Mouse (Mus musculus) stomach, embryonic 16.5 days (tissue): ENCODE measurements around the gene Rpl13a. TPM values are rescaled to one million over a fixed set of nuclear protein-coding genes. Genes with fewer than 3 reads are reported as not detected.

Experiments
- ATAC-seq: fragments of 200-750 bp; cut with Nextera tagmentation; 2 replicates; pipeline ENCODE4 v1.8.0; 2017; ENCODE audit warnings: moderate number of reproducible peaks, moderate TSS enrichment; ENCODE audit not compliant: insufficient read depth, low FRiP score
- H3K27ac ChIP-seq: fragments of 300-500 bp; sonication (generic); 2 replicates; pipeline ENCODE4 v1.5.1; 2014; ENCODE audit warnings: low read length
- H3K27me3 ChIP-seq: fragments of 300-500 bp; sonication (generic); 2 replicates; pipeline ENCODE4 v1.6.1; 2014; ENCODE audit warnings: low read length, control low read depth, mixed read lengths; ENCODE audit not compliant: control insufficient read depth, insufficient read depth
- H3K36me3 ChIP-seq: fragments of 300-500 bp; sonication (generic); 2 replicates; pipeline ENCODE4 v1.6.1; 2014; ENCODE audit warnings: low read length; ENCODE audit not compliant: control insufficient read depth, insufficient read depth
- H3K4me1 ChIP-seq: fragments of 300-500 bp; sonication (generic); 2 replicates; pipeline ENCODE4 v1.6.1; 2014; ENCODE audit warnings: low read length, control low read depth, mixed read lengths; ENCODE audit not compliant: control insufficient read depth, insufficient read depth
- H3K4me2 ChIP-seq: fragments of 300-500 bp; sonication (generic); 2 replicates; pipeline ENCODE4 v1.6.1; 2014; ENCODE audit warnings: low read depth, low read length, mixed read lengths
- H3K4me3 ChIP-seq: fragments of 300-500 bp; sonication (generic); replicated peaks from 2 replicates; pipeline ENCODE4 v1.5.1; 2014; ENCODE audit warnings: mild to moderate bottlenecking, low read length
- H3K9ac ChIP-seq: fragments of 300-500 bp; sonication (generic); 2 replicates; pipeline ENCODE4 v1.6.1; 2014; ENCODE audit warnings: low read length
- H3K9me3 ChIP-seq: fragments of 300-500 bp; sonication (generic); replicated peaks from 2 replicates; pipeline ENCODE4 v1.6.1; 2016; ENCODE audit warnings: low read length, control low read depth; ENCODE audit not compliant: control insufficient read depth
- whole genome bisulfite sequencing: fragments of 180-500 bp; shearing (Covaris S2); extraction: QIAGEN DNeasy Blood & Tissue Kit; methylation state at CpG from one replicate; pipeline ENCODE4 v1.1.7; 2014; 5-methylcytosine and 5-hydroxymethylcytosine counted together
- polyA plus RNA-seq: library from polyadenylated mRNA; unstranded; fragments of >200 nt; fragmentation: Nextera tagmentation; extraction: Ambion mirVana; gene quantifications from 2 replicates; pipeline ENCODE4 v1.2.1, GENCODE M21; 2015

The Rpl13a gene
- polyA plus RNA-seq, 1 experiment from 2014 or later = 1,332 TPM

DNA sequence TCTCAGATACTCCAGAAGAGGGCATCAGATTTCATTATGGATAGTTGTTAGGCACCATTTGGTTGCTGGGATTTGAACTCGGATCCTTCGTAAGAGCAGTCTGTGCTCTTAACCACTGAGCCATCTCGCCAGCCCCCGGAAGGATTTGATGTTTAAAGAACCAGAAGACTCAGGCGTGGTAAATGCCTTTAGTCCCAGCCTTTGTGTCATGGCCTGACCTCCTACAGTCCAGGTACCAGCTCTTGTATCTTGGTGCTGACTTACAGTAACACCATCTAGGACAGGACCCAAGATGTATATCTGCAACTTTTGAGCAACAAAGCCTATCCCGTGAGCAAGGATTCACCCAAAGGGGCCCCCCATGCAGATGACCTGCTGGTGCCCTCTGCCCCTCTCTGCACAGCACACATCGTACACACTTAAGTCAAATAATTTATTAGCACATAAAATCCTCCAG, 3.4 kb downstream of the Rpl13a start:
- WGBS = 25% methylated on average over 7 of the region's 7 CpGs
- Histone ChIP-seq H3K36me3 (peaks cover 27% of the 10 kb centered on the region), H3K9me3 (no peaks in the 10 kb centered on the region), H3K4me2 (peak overlapping the region; percentile 49; the same call in 1 of the 2 replicates), H3K4me1 (peaks cover 44% of the 10 kb centered on the region), H3K4me3 (0 out of 2 replicates have a peak overlapping the region, but pooled peaks have one; percentile 1), H3K27ac (peak overlapping the region; percentile 68), H3K27me3 (no peaks in the 10 kb centered on the region), H3K9ac (no peak overlapping the region; the same call in 1 of the 2 replicates)
- ATAC-seq = no peak

DNA sequence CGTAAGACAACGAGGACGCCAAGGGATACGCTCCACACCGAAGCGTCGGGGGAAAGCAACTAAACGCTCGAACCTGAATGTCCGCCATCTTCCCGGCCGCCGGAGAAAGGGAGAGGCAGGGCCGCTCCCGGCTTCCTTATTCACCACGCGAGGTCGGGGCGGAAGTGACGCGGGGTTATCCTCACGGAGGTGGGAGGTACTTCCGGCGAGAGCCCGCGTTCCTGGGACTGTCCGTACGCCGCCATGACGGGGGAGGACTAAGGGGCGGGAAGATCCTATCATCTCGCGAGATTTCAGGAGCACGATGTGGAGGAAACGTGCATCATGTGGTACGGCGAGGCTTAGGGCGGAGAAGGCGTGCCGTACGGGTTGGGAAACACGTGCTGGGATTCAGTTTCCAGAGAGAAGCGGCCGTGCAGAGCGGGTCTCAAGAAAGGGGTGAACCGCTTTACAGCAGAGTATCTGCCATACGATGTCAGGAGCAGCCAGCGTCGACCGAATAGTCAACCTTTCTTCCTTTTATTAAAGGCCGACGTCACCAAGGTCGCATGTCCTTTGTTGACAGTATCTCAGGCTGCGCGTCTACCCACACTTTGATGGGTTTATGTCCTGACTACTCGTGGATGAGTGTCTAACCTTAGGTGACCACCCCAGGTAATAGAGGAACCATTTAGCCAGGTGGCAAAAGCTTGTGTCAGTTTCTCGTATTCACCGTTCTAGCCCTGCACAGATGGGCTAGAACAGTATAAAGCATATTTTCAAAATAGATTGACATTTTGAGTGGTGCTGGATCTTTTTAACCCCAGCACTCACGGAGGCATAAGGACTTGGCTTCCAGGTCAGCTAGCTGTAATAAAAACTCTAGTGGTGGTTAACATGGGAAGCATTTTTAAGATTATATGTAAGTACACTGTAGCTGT, 4.1 kb downstream of the Rpl13a start, which contains the start of gene Rps11:
Rps11 (minus strand) TSS at position 216 of the 920 bp plus-strand sequence.
- H3K9ac ChIP-seq = peak within 1 kb of the TSS; percentile 88
- ATAC-seq = peak; percentile 84
- WGBS = under 1% methylated on average over 59 of the region's 59 CpGs
- peak within 1 kb of the TSS; percentile 69 for H3K4me3 ChIP-seq
- H3K36me3 ChIP-seq = peaks cover 27% of the 10 kb centered on the region
- peak within 1 kb of the TSS; percentile 76 for H3K4me2 ChIP-seq
- no peaks in the 10 kb centered on the region for H3K9me3 ChIP-seq
- H3K4me1 ChIP-seq = peaks cover 41% of the 10 kb centered on the region
- H3K27me3 ChIP-seq = no peaks in the 10 kb centered on the region
- peak within 1 kb of the TSS; percentile 82 for H3K27ac ChIP-seq

DNA sequence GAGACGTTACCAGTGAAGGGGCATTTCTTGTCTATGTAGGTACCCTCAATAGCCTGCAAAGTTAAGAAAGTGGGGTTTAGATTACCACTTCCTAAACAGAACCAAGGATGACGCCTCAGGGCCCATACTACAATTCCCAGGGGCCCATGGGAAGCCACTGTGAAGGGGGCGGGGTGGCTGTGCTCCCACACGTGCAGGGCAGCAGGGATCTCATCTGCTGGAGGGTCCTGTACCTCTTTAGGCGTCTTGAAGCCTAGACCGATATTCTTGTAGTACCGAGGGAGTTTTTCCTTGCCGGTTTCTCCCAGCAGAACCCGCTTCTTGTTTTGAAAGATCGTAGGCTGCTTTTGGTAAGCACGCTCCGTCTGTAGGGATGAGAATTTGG, 5.4 kb downstream of the Rpl13a start:
- Histone ChIP-seq H3K27ac (peak overlapping the region; percentile 66; the same call in 1 of the 2 replicates), H3K36me3 (peaks cover 27% of the 10 kb centered on the region), H3K4me1 (peaks cover 39% of the 10 kb centered on the region)

DNA sequence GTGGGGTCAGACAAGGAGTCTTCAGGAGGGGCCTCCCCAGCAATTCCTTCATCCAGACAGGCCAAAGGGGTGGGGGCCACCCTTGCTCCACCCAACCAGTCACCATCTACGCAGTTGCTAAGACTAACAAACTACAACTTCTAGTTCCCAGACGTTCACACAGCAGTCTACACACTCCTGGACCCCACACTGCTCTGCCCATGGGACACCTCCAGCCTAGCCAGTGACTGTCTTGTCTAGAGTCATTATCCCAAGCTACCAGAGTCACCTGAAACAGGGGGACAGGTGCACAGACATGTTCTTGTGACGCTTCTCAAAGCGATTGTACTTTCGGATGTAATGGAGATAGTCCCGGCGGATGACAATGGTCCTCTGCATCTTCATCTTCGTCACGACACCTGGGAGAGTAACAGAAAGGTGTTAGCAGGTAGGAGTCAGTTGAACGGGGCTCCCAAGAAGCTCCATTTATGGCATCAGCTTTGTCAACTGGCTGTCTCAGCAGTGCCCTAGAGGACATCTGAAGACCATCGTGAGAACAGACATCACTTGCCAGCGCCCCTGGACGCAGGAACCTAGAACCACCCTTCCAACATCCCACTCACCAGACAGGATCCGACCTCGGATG, 5.9 kb downstream of the Rpl13a start:
- no peak overlapping the region for H3K27ac ChIP-seq
- no peak for ATAC-seq

More for the DNA sequence above, 5.4 kb downstream of the Rpl13a start:
- no peak for ATAC-seq
- H3K9ac ChIP-seq = peak overlapping the region; percentile 88
- WGBS = 13% methylated on average over 12 of the region's 12 CpGs
- peak overlapping the region; percentile 69 for H3K4me3 ChIP-seq
- H3K9me3 ChIP-seq = no peaks in the 10 kb centered on the region
- H3K4me2 ChIP-seq = peak overlapping the region; percentile 76
- no peaks in the 10 kb centered on the region for H3K27me3 ChIP-seq

DNA sequence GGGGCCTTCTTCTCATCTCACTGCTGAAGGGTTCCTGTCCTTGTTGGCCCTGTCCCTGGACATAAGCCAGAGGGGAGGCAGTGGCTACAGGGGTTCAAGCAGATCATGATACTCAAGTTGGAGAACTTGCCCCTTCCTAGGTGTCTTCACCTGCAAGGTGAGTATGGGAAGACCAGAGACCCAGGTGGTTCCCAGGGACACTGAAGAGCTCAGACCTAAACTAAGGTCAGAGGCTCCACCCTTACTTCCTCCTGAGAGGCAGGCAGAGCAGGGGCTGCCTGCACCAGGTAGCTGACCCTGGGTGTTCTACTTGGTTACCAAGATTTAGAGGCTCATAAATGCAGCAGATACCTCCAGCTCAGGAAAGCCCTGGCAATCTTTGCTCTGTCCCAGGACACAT, 6.6 kb downstream of the Rpl13a start:
- H3K27me3 ChIP-seq = no peaks in the 10 kb centered on the region
- peak overlapping the region; percentile 27; the same call in 1 of the 2 replicates for H3K27ac ChIP-seq
- peaks cover 24% of the 10 kb centered on the region for H3K36me3 ChIP-seq
- no peak overlapping the region for H3K4me2 ChIP-seq
- H3K9ac ChIP-seq = peak overlapping the region; percentile 58
- H3K9me3 ChIP-seq = no peaks in the 10 kb centered on the region
- ATAC-seq = no peak
- peaks cover 38% of the 10 kb centered on the region for H3K4me1 ChIP-seq
- H3K4me3 ChIP-seq = no peak overlapping the region

More for the DNA sequence above, 5.9 kb downstream of the Rpl13a start:
- H3K4me3 ChIP-seq = peak overlapping the region; percentile 69
- H3K4me2 ChIP-seq = peak overlapping the region; percentile 76
- H3K9me3 ChIP-seq = no peaks in the 10 kb centered on the region
- peak overlapping the region; percentile 88; the same call in 1 of the 2 replicates for H3K9ac ChIP-seq
- H3K4me1 ChIP-seq = peaks cover 39% of the 10 kb centered on the region
- WGBS = 77% methylated on average over 15 of the region's 15 CpGs
- H3K36me3 ChIP-seq = peaks cover 27% of the 10 kb centered on the region
- H3K27me3 ChIP-seq = no peaks in the 10 kb centered on the region

DNA sequence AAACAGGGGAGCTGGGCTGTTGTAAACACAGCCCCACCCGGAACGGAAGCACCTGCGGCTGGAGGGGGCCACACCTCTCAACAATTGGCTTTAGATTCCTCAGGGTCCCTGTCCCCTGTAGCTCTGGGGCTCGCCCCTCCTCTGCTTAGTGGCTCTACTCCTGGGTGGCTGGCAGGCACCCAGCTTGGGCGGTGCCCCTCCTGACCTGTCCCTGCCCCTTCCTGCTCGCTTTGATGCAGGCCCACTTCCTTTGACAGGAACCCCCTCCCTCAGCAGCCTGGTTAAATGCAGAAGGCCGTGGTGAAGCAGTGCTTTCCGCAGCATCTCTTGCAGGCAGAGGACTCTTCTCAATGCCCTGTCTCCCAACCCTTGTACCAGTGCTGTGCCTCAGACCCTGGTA, 7.2 kb downstream of the Rpl13a start:
- no peak for ATAC-seq
- Histone ChIP-seq H3K4me3 (no peak overlapping the region), H3K27ac (no peak overlapping the region), H3K4me2 (no peak overlapping the region), H3K4me1 (peaks cover 33% of the 10 kb centered on the region), H3K9ac (peak overlapping the region; percentile 43), H3K36me3 (peaks cover 19% of the 10 kb centered on the region), H3K27me3 (no peaks in the 10 kb centered on the region), H3K9me3 (no peaks in the 10 kb centered on the region)
- 42% methylated on average over 8 of the region's 8 CpGs for WGBS

DNA sequence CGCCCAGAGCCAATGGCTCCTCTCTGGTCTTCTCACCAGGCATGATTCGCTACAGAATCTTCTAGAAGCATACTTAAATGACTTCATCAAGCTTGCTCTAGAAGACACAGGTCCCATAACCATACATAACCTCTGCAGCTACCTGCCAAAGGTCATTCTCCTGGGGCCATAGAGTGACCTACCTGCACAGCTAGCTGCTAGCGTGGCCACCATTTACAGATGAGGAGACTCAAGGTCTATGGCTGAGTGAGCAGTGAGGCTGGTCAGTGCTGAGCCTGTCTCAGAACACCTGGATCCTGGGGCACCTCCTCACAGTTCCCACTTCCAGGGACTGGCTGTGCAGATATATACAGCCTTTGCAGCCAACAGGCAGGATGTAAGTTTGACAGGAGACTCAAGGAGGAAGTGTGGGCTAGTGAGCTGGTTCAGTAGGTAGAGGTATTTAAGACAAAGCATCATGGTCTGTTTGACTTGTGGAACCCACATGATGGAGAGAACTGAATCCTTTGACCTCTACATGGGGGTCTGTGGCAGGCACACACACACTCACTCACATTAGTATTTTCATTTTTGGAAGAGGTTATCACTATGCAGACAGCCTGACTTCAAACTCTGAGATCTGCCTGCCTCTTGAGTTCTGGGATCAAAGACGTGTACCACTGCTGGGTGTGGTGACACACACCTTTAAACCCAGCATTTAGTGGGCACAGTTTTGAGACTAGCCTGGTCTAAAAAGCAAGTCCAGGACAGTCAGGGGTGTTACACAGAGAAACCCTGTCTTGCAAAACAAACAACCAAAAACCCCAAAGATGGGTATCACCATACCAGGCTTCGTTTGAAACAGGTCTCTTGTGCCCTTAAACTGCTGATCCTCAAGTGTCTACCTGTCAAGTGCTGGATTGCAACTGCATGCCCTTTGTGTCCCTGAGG, 8.5 kb downstream of the Rpl13a start:
- H3K9me3 ChIP-seq = no peaks in the 10 kb centered on the region
- no peak overlapping the region for H3K27ac ChIP-seq
- no peak for ATAC-seq
- H3K4me3 ChIP-seq = no peak overlapping the region
- H3K36me3 ChIP-seq = peaks cover 12% of the 10 kb centered on the region
- H3K27me3 ChIP-seq = no peaks in the 10 kb centered on the region
- H3K4me2 ChIP-seq = no peak overlapping the region
- H3K4me1 ChIP-seq = peaks cover 26% of the 10 kb centered on the region
- no peak overlapping the region for H3K9ac ChIP-seq
- 78% methylated on average over 5 of the region's 5 CpGs for WGBS

DNA sequence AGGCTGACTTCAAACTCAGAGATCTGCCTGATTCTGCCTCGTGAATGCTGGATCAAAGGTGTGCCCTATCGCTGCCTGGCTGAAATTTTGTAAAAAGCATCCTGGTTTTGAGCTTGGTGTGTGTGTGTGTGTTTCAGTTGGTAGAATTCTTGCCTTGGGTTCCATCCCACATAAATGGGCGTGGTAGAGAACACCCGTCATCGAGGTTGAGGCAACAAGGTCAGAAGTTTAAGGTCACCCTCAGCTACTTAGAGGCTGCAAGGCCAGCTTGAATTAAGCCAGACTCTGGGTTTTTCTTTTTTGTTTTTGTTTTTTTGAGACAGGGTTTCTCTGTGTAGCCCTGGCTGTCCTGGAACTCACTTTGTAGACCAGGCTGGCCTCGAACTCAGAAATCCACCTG, 10.2 kb downstream of the Rpl13a start:
- Histone ChIP-seq H3K9ac (no peak overlapping the region), H3K9me3 (no peaks in the 10 kb centered on the region), H3K27me3 (no peaks in the 10 kb centered on the region), H3K36me3 (peaks cover 12% of the 10 kb centered on the region; the same call in 1 of the 2 replicates), H3K4me3 (no peak overlapping the region), H3K4me2 (no peak overlapping the region), H3K27ac (no peak overlapping the region), H3K4me1 (peaks cover 24% of the 10 kb centered on the region)
- ATAC-seq = no peak
- 84% methylated on average over 6 of the region's 6 CpGs for WGBS
